Mouse (Mus musculus) lung, postnatal 0 days (tissue): ENCODE data around the gene Tmem259.

Experiments used
- CTCF ChIP-seq: IDR thresholded peaks from 2 replicates; pipeline ENCODE4 v1.5.1; 2016; ENCODE audit warnings: antibody characterized with exemption, mild to moderate bottlenecking
- EP300 ChIP-seq: IDR thresholded peaks from 2 replicates; pipeline ENCODE4 v1.6.1; 2016; ENCODE audit warnings: antibody characterized with exemption, mild to moderate bottlenecking, control low read depth

DNA sequence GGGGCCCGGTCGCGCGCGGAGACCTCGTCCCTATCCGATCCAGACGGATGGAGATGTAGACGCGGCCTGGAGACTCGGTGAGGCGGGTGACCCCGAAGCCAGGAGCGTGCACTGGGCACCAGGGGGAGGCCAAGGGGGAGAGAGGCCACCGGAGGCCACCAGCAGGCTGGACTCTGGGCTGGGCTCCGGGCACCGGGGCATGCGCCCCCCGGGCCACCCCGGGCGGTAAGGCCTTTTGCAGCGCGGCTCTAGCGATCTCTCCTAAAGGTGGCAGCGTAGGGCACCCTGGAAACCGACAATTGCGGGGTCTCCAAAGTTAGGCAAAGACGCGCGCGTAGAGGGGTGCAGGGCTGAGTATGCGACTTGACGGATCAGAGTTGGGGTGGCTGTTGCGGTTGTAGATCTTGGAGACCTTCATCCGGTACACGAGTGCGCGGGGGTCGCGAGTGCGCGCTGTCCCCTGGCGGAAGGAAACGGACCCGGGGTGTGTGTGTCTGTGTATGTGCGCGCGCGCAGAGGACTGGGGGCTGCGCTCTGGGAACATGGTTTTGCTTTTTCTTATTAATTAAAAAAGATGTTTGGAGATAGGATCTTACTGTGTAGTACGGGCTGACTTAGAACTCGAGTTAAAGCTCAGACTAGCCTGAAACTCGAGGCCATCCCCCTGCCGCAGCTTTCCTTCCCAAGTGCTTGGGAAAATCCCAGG is 56.7 kb downstream of the Tmem259 start:
- peak; percentile 50 for TF ChIP-seq CTCF
- no peak for TF ChIP-seq EP300
